Mouse (Mus musculus): ENCODE results near the gene Zfp146. TPM values are rescaled to one million over a fixed set of nuclear protein-coding genes. Genes with fewer than 3 reads are reported as not detected.

Gene Zfp146
- total and polyA plus RNA-seq, 3 experiments = 42.0 to 45.0 (median 43.1) TPM

GRCm38 (mm10) chr7:30147011-30147410 lies 22.5 kb downstream of the Zfp146 start:
- H3K79me2 ChIP-seq (replicated peaks; ENCODE audit: control insufficient read depth, extremely low read depth, insufficient read depth, poor library complexity, severe bottlenecking) = no peaks in the 10 kb centered on the region
- H3K9ac ChIP-seq (ENCODE audit: insufficient read depth, low read depth) = no peak overlapping the region
- H3K27ac ChIP-seq (ENCODE audit: insufficient read depth, low read depth) = no peak overlapping the region
- in situ Hi-C loops (cut with MboI; ENCODE audit: low pct_ligation_motif_present, low pct_unique_long_range_greater_than_20kb, low sequenced_read_pairs) = no loop called here
- dilution Hi-C loops (cut with MboI; ENCODE audit: extremely low pct_ligation_motif_present, extremely low pct_unique_long_range_greater_than_20kb, low sequenced_read_pairs) = no loop called here
- peaks cover 44% of the 10 kb centered on the region for H3K9me3 ChIP-seq (replicated peaks; ENCODE audit: low read length)
- no peak for TF ChIP-seq EP300 (IDR thresholded peaks at IDR 0.05; ENCODE audit: low read length)
- no peak for TF ChIP-seq BHLHE40 (IDR thresholded peaks at IDR 0.05; ENCODE audit: low read depth, low read length)
- no peak for TF ChIP-seq CHD1 (IDR thresholded peaks at IDR 0.05; ENCODE audit: low read depth, low read length)
- H3K4me2 ChIP-seq (ENCODE audit: insufficient read depth, low read depth, poor library complexity, severe bottlenecking) = no peak overlapping the region
- DNase-seq (ENCODE audit: extremely low read depth) = no peak
- no peak overlapping the region for H3K4me3 ChIP-seq (replicated peaks in 1 of 3; ENCODE audit: low read depth in 2 of 3, low read length in 2 of 3, poor library complexity in 1 of 3)
- peaks cover 6 to 62% of the 10 kb centered on the region in 2 experiments for H3K36me3 ChIP-seq (replicated peaks in 1 of 2; ENCODE audit: control insufficient read depth in 1 of 2, insufficient read depth in 1 of 2, low read length in 1 of 2)
- no peaks in the 10 kb centered on the region for H3K4me1 ChIP-seq (ENCODE audit: control insufficient read depth in 1 of 2, insufficient read depth in 2 of 2)
- H3K27me3 ChIP-seq (replicated peaks) = no peaks in the 10 kb centered on the region

- in situ Hi-C loops (cut with MboI; ENCODE audit: low pct_ligation_motif_present, low pct_unique_long_range_greater_than_20kb, low sequenced_read_pairs) = no loop called here
- dilution Hi-C loops (cut with MboI; ENCODE audit: extremely low pct_ligation_motif_present, extremely low pct_unique_long_range_greater_than_20kb, low sequenced_read_pairs) = no loop called here
- H3K27me3 ChIP-seq (replicated peaks) = no peaks in the 10 kb centered on the region
- H3K27ac ChIP-seq (ENCODE audit: insufficient read depth, low read depth) = no peak overlapping the region
- no peak overlapping the region for H3K4me3 ChIP-seq (replicated peaks in 1 of 3; ENCODE audit: low read depth in 2 of 3, low read length in 2 of 3, poor library complexity in 1 of 3)
- no peak for TF ChIP-seq ZKSCAN1 (IDR thresholded peaks at IDR 0.05; ENCODE audit: borderline replicate concordance, low read depth, low read length)
- no peak for TF ChIP-seq MAX (IDR thresholded peaks at IDR 0.05; ENCODE audit: low read length)
- no peak for TF ChIP-seq ETS1 (conservative IDR thresholded peaks at IDR 0.05; ENCODE audit: low read depth, low read length)
- TF ChIP-seq E2F4 (IDR thresholded peaks at IDR 0.05; ENCODE audit: insufficient replicate concordance, low read depth, low read length) = no peak
- no peak for TF ChIP-seq KAT2A (IDR thresholded peaks at IDR 0.05; ENCODE audit: insufficient replicate concordance, low read length)
- TF ChIP-seq JUN (IDR thresholded peaks at IDR 0.05; ENCODE audit: insufficient read depth, low read depth, low read length) = no peak
- no peak for TF ChIP-seq BHLHE40 (IDR thresholded peaks at IDR 0.05; ENCODE audit: low read depth, low read length)
- no peak for TF ChIP-seq GABPA (IDR thresholded peaks at IDR 0.05; ENCODE audit: insufficient replicate concordance, low read depth, low read length)
- TF ChIP-seq TBP (conservative IDR thresholded peaks at IDR 0.05; ENCODE audit: low read depth, low read length) = no peak
- TF ChIP-seq SIN3A (IDR thresholded peaks at IDR 0.05; ENCODE audit: low read length) = no peak
- no peak for TF ChIP-seq USF2 (conservative IDR thresholded peaks at IDR 0.05; ENCODE audit: low read depth, low read length)
- no peak for TF ChIP-seq MAFK (IDR thresholded peaks at IDR 0.05; ENCODE audit: insufficient replicate concordance, low read length)
- TF ChIP-seq MAZ (IDR thresholded peaks at IDR 0.05; ENCODE audit: low read depth, low read length) = no peak
- no peak for TF ChIP-seq USF1 (IDR thresholded peaks at IDR 0.05; ENCODE audit: low read depth, low read length)
- H3K4me1 ChIP-seq (ENCODE audit: control insufficient read depth in 1 of 2, insufficient read depth in 2 of 2) = no peaks in the 10 kb centered on the region
- H3K36me3 ChIP-seq (replicated peaks in 1 of 2; ENCODE audit: control insufficient read depth in 1 of 2, insufficient read depth in 1 of 2, low read length in 1 of 2) = peaks cover 10 to 69% of the 10 kb centered on the region in 2 experiments
- no peaks in the 10 kb centered on the region for H3K79me2 ChIP-seq (replicated peaks; ENCODE audit: control insufficient read depth, extremely low read depth, insufficient read depth, poor library complexity, severe bottlenecking)
- H3K9me3 ChIP-seq (replicated peaks; ENCODE audit: low read length) = peaks cover 23% of the 10 kb centered on the region
- no peak overlapping the region for H3K4me2 ChIP-seq (ENCODE audit: insufficient read depth, low read depth, poor library complexity, severe bottlenecking)
- no peak overlapping the region for H3K9ac ChIP-seq (ENCODE audit: insufficient read depth, low read depth)
- DNase-seq (ENCODE audit: extremely low read depth) = no peak
These were observed 25.9 kb downstream of the Zfp146 start for GRCm38 (mm10) chr7:30143555-30144209.

All from CH12.LX (cell line).